Comparison of ENCODE assay signal across 8 mouse cellular contexts in genomic region chr3:129901271-129901809, GRCm38 (mm10). TPM values are rescaled to one million over a fixed set of nuclear protein-coding genes. Genes with fewer than 3 reads are reported as not detected.
DNase-seq lines count a peak whose midpoint lies in the region; ATAC-seq and TF ChIP-seq lines count a peak whose summit lies in the region.

Gene Casp6 (plus strand): TSS chr3:129901425.

- under 1% methylated on average over 27 of the region's 34 CpGs for WGBS in embryonic facial prominence, embryonic 14.5 days
- WGBS in kidney, adult 2 months = under 1% methylated on average over 34 of the region's 34 CpGs
- WGBS in limb, embryonic 12.5 days = under 1% methylated on average over 34 of the region's 34 CpGs
- WGBS in midbrain, embryonic 13.5 days = under 1% methylated on average over 34 of the region's 34 CpGs

- no peaks in the 10 kb centered on the region for H3K27me3 ChIP-seq in embryonic facial prominence, embryonic 14.5 days (replicated peaks; ENCODE audit: control insufficient read depth, insufficient read depth, low read length)
- H3K27me3 ChIP-seq in kidney, adult 2 months (replicated peaks; ENCODE audit: control insufficient read depth, insufficient read depth, low read length) = no peaks in the 10 kb centered on the region
- H3K27me3 ChIP-seq in limb, embryonic 12.5 days = no peaks in the 10 kb centered on the region
- H3K27me3 ChIP-seq in midbrain, embryonic 13.5 days = no peaks in the 10 kb centered on the region

- peak within 1 kb of the TSS; percentile 80 for H3K9ac ChIP-seq in embryonic facial prominence, embryonic 14.5 days (ENCODE audit: low read depth, low read length)
- H3K9ac ChIP-seq in limb, embryonic 12.5 days (replicated peaks) = peak within 1 kb of the TSS; percentile 81
- peak within 1 kb of the TSS; percentile 63 for H3K9ac ChIP-seq in midbrain, embryonic 13.5 days (replicated peaks)

- H3K36me3 ChIP-seq in embryonic facial prominence, embryonic 14.5 days (ENCODE audit: control insufficient read depth, insufficient read depth, low read length) = no peaks in the 10 kb centered on the region; the same call in 1 of the 2 replicates
- H3K36me3 ChIP-seq in kidney, adult 2 months (ENCODE audit: control insufficient read depth, insufficient read depth, low read length) = no peaks in the 10 kb centered on the region
- H3K36me3 ChIP-seq in limb, embryonic 12.5 days = peaks cover 17% of the 10 kb centered on the region; the same call in 1 of the 2 replicates
- H3K36me3 ChIP-seq in midbrain, embryonic 13.5 days = peaks cover 3% of the 10 kb centered on the region; the same call in 1 of the 2 replicates

- no peak for TF ChIP-seq CTCF in kidney, adult 2 months (conservative IDR thresholded peaks at IDR 0.05; ENCODE audit: insufficient read depth, insufficient read length, low read depth, low read length)

- no peak for TF ChIP-seq POLR2A in kidney, adult 2 months (IDR thresholded peaks at IDR 0.05; ENCODE audit: low read depth, low read length)

- peak within 1 kb of the TSS; percentile 61 for H3K27ac ChIP-seq in embryonic facial prominence, embryonic 14.5 days (replicated peaks; ENCODE audit: low read depth, low read length)
- H3K27ac ChIP-seq in kidney, adult 2 months (ENCODE audit: insufficient read depth, low read depth, low read length) = peak within 1 kb of the TSS; percentile 46; the same call in 1 of the 2 replicates
- peak within 1 kb of the TSS; percentile 85 for H3K27ac ChIP-seq in limb, embryonic 12.5 days
- no peak within 1 kb of the TSS for H3K27ac ChIP-seq in midbrain, embryonic 13.5 days

- peak within 1 kb of the TSS; percentile 66 for H3K4me3 ChIP-seq in embryonic facial prominence, embryonic 14.5 days (ENCODE audit: low read depth, low read length)
- peak within 1 kb of the TSS; percentile 86 for H3K4me3 ChIP-seq in kidney, adult 2 months (ENCODE audit: insufficient read depth, low read depth, low read length)
- peak within 1 kb of the TSS; percentile 67 for H3K4me3 ChIP-seq in limb, embryonic 12.5 days (replicated peaks)
- peak within 1 kb of the TSS; percentile 62 for H3K4me3 ChIP-seq in midbrain, embryonic 13.5 days (replicated peaks)

- peak; percentile 88 for DNase-seq in 416B (ENCODE audit: low read depth)
- DNase-seq in adrenal gland, postnatal 4 days (ENCODE audit: low spot score in 2 of 2) = peak; percentile 72 to 73
- peak; percentile 92 for DNase-seq in embryonic facial prominence, embryonic 14.5 days (ENCODE audit: low spot score)
- peak; percentile 67 for DNase-seq in heart, adult 8-10 months (ENCODE audit: low spot score)
- DNase-seq in kidney, adult 2 months = peak; percentile 91
- DNase-seq in spleen, adult 18-20 months = peak; percentile 82 to 89

- H3K9me3 ChIP-seq in embryonic facial prominence, embryonic 14.5 days (ENCODE audit: control insufficient read depth, low read length) = no peaks in the 10 kb centered on the region
- no peaks in the 10 kb centered on the region for H3K9me3 ChIP-seq in limb, embryonic 12.5 days
- no peaks in the 10 kb centered on the region for H3K9me3 ChIP-seq in midbrain, embryonic 13.5 days

- peak within 1 kb of the TSS; percentile 57 for H3K4me2 ChIP-seq in embryonic facial prominence, embryonic 14.5 days (ENCODE audit: low read depth, low read length)
- peak within 1 kb of the TSS; percentile 76 for H3K4me2 ChIP-seq in limb, embryonic 12.5 days
- H3K4me2 ChIP-seq in midbrain, embryonic 13.5 days (replicated peaks) = peak within 1 kb of the TSS; percentile 74

- peaks cover 10% of the 10 kb centered on the region for H3K4me1 ChIP-seq in embryonic facial prominence, embryonic 14.5 days (ENCODE audit: control insufficient read depth, insufficient read depth, low read length)
- H3K4me1 ChIP-seq in kidney, adult 2 months (ENCODE audit: control insufficient read depth, insufficient read depth, low read length) = no peaks in the 10 kb centered on the region
- H3K4me1 ChIP-seq in limb, embryonic 12.5 days (replicated peaks) = peaks cover 17% of the 10 kb centered on the region
- H3K4me1 ChIP-seq in midbrain, embryonic 13.5 days (replicated peaks) = peaks cover 18% of the 10 kb centered on the region

- ATAC-seq in embryonic facial prominence, embryonic 14.5 days (ENCODE audit: low read depth) = peak; percentile 97
- ATAC-seq in limb, embryonic 12.5 days (ENCODE audit: insufficient number of reproducible peaks, insufficient read depth, low FRiP score, low TSS enrichment, low read depth) = peak; percentile 96
- ATAC-seq in midbrain, embryonic 13.5 days = peak; percentile 96

RNA-seq across cellular contexts. Expression of gene Casp6, which starts in this region (rescaled TPM):
- total RNA-seq in adrenal gland, postnatal 4 days (2021) = 10 to 100 TPM; 54.0 to 56.0 TPM
- 53.3 and 55.5 TPM in 2 replicates for polyA plus RNA-seq in embryonic facial prominence, embryonic 14.5 days (2014; fragmentation: Nextera tagmentation; extraction: Ambion mirVana)
- 10 to 100 TPM in 3 of 4 experiments, 1 to 10 TPM in 1; 8.9 to 16.8 (median 11.6) TPM for total RNA-seq in heart, adult 8-10 months (2022)
- polyA plus RNA-seq in kidney, adult 2 months (2012; rRNA removed) = 43.1 and 48.8 TPM in 2 replicates
- 107 and 109 TPM in 2 replicates for polyA plus RNA-seq in limb, embryonic 12.5 days (2016; fragmentation: Nextera tagmentation; extraction: Ambion mirVana)
- polyA plus RNA-seq in midbrain, embryonic 13.5 days (2015; fragmentation: Nextera tagmentation; extraction: Ambion mirVana) = 35.1 and 39.5 TPM in 2 replicates
